Mouse (Mus musculus): ENCODE results near the gene Cmtm6. TPM values are rescaled to one million over a fixed set of nuclear protein-coding genes. Genes with fewer than 3 reads are reported as not detected.

Cmtm6 gene
- total RNA-seq, 2 experiments from 2014 or later = 21.4 to 21.8 TPM

- DNase-seq (ENCODE audit: extremely low spot score in 1 of 2, low spot score in 1 of 2) = no peak
Observed at GRCm38 (mm10) chr9:114793764-114794295, 62.9 kb downstream of the Cmtm6 start.

- no peak for DNase-seq (ENCODE audit: extremely low spot score in 1 of 2, low spot score in 1 of 2)
Observed at GRCm38 (mm10) chr9:114794491-114794890, 63.6 kb downstream of the Cmtm6 start.

- no peak for DNase-seq (ENCODE audit: extremely low spot score in 1 of 2, low spot score in 1 of 2)
Observed at GRCm38 (mm10) chr9:114796473-114797050, 65.6 kb downstream of the Cmtm6 start.

- DNase-seq (ENCODE audit: extremely low spot score in 1 of 2, low spot score in 1 of 2) = peak; percentile 83 to 89
Observed at GRCm38 (mm10) chr9:114797329-114798004, 66.6 kb downstream of the Cmtm6 start.

GRCm38 (mm10) chr9:114798845-114799244 is 67.9 kb downstream of the Cmtm6 start:
- no peak for DNase-seq (ENCODE audit: extremely low spot score in 1 of 2, low spot score in 1 of 2)

Other genes with a start within 250 kb of the Cmtm6 start
- gene Ccr4, start 226.2 kb upstream of the Cmtm6 start, total RNA-seq (2021) = not detected
- gene C130032M10Rik, start 215.4 kb upstream of the Cmtm6 start, total RNA-seq (2021) = not detected
- 1 to 10 TPM in 1 of 2 experiments, under 1 TPM in 1; 0.91 to 1.2 TPM for gene Trim71, start 166.7 kb upstream of the Cmtm6 start, total RNA-seq (2021)
- 10 to 100 TPM; 50.8 to 51.9 TPM for gene Cnot10, start 90.9 kb upstream of the Cmtm6 start, total RNA-seq (2021)
- 100 to 1,000 TPM in 1 of 2 experiments, 10 to 100 TPM in 1; 92.8 to 101 TPM for gene Dync1li1, start 42.3 kb upstream of the Cmtm6 start, total RNA-seq (2021)
- 1 to 10 TPM; 4.9 to 5.1 TPM for gene Cmtm7, start 50.7 kb downstream of the Cmtm6 start, total RNA-seq (2021)
- gene Cmtm8, start 113.0 kb downstream of the Cmtm6 start, total RNA-seq (2021) = 1 to 10 TPM; 1.8 to 2.0 TPM
- gene Gpd1l, start 202.9 kb downstream of the Cmtm6 start, total RNA-seq (2021) = 10 to 100 TPM; 78.2 to 84.7 TPM
- 10 to 100 TPM; 20.0 to 20.9 TPM for gene Osbpl10, start 247.5 kb downstream of the Cmtm6 start, total RNA-seq (2021)